Mouse (Mus musculus) cortical plate, adult 2 months (tissue): ENCODE results near the gene Srsf7. TPM values are rescaled to one million over a fixed set of nuclear protein-coding genes. Genes with fewer than 3 reads are reported as not detected.
"Not testable (repeated sequence)": the region's sequence is repeated elsewhere in the genome, so short reads cannot be mapped to it uniquely, and the experiment has no call there.

Source experiments
- H3K27ac ChIP-seq: fragments of 200-500 bp; 2 replicates; pipeline ENCODE4 v1.5.1; 2012; ENCODE audit warnings: low read length, control low read depth, inconsistent platforms; ENCODE audit not compliant: insufficient read depth
- H3K4me1 ChIP-seq: fragments of 200-500 bp; 2 replicates; pipeline ENCODE4 v1.6.1; 2011; ENCODE audit warnings: low read length; ENCODE audit not compliant: control insufficient read depth, insufficient read depth
- H3K4me3 ChIP-seq: fragments of 200-500 bp; 2 replicates; pipeline ENCODE4 v1.5.1; 2011; ENCODE audit warnings: mild to moderate bottlenecking, low read length, control low read depth; ENCODE audit not compliant: insufficient read depth
- CTCF ChIP-seq: fragments of 200-500 bp; IDR thresholded peaks from 2 replicates; pipeline ENCODE4 v1.5.1; 2011; ENCODE audit warnings: mild to moderate bottlenecking, control low read depth, low read length; ENCODE audit not compliant: insufficient read depth; ENCODE audit errors: extremely low read depth
- POLR2A ChIP-seq: fragments of 200-500 bp; IDR thresholded peaks from 2 replicates; pipeline ENCODE4 v1.6.1; 2011; ENCODE audit warnings: mild to moderate bottlenecking, low read length, control low read depth; ENCODE audit not compliant: insufficient read depth; ENCODE audit errors: extremely low read depth
- polyA plus RNA-seq: library from polyadenylated mRNA; depleted of rRNA; stranded (reverse); fragments of >200 nt; gene quantifications from 2 replicates; pipeline ENCODE4 v1.2.3, GENCODE M21; 2012

Gene Srsf7
- polyA plus RNA-seq, 1 experiment = 137 TPM

GRCm38 (mm10) chr17:80205657-80206056, 1.4 kb downstream of the Srsf7 start:
- peaks cover 1% of the 10 kb centered on the region; the same call in 1 of the 2 replicates for H3K4me1 ChIP-seq
- TF ChIP-seq POLR2A (no peak), CTCF (no peak)
- H3K4me3 ChIP-seq = peak overlapping the region; percentile 63; the same call in 1 of the 2 replicates
- no peak overlapping the region for H3K27ac ChIP-seq

- H3K4me3 ChIP-seq = no peak overlapping the region
- TF ChIP-seq CTCF = no peak
- TF ChIP-seq POLR2A = no peak
- no peak overlapping the region for H3K27ac ChIP-seq
- H3K4me1 ChIP-seq = no peaks in the 10 kb centered on the region
Observed at GRCm38 (mm10) chr17:80199160-80199778, 7.8 kb downstream of the Srsf7 start.

GRCm38 (mm10) chr17:80193075-80193474, 14.0 kb downstream of the Srsf7 start:
- Histone ChIP-seq H3K4me1 (no peaks in the 10 kb centered on the region), H3K4me3 (no peak overlapping the region), H3K27ac (no peak overlapping the region)
- no peak for TF ChIP-seq POLR2A
- TF ChIP-seq CTCF = peak; percentile 19; the same call in 1 of the 2 replicates

- Histone ChIP-seq H3K4me1 (no peaks in the 10 kb centered on the region), H3K27ac (no peak overlapping the region), H3K4me3 (no peak overlapping the region)
- TF ChIP-seq CTCF (no peak), POLR2A (no peak)
Observed at GRCm38 (mm10) chr17:80183615-80184014, 23.5 kb downstream of the Srsf7 start.

- no peak for TF ChIP-seq POLR2A
- no peak for TF ChIP-seq CTCF
Observed at GRCm38 (mm10) chr17:80180468-80180867, 26.6 kb downstream of the Srsf7 start.

GRCm38 (mm10) chr17:80179959-80180358, 27.1 kb downstream of the Srsf7 start:
- Histone ChIP-seq H3K4me1 (peaks cover 1% of the 10 kb centered on the region; the same call in 1 of the 2 replicates), H3K27ac (no peak overlapping the region), H3K4me3 (no peak overlapping the region)
- TF ChIP-seq POLR2A (no peak), CTCF (peak; percentile 98)

More at GRCm38 (mm10) chr17:80180468-80180867, 26.6 kb downstream of the Srsf7 start:
- Histone ChIP-seq H3K4me3 (no peak overlapping the region), H3K27ac (no peak overlapping the region), H3K4me1 (no peaks in the 10 kb centered on the region)

GRCm38 (mm10) chr17:80178846-80179245, 28.3 kb downstream of the Srsf7 start:
- H3K4me1 ChIP-seq, H3K27ac ChIP-seq, H3K4me3 ChIP-seq: not testable (repeated sequence)

- TF ChIP-seq POLR2A = no peak
- no peak for TF ChIP-seq CTCF
- H3K4me1 ChIP-seq = peaks cover 1% of the 10 kb centered on the region; the same call in 1 of the 2 replicates
- H3K27ac ChIP-seq = no peak overlapping the region
- H3K4me3 ChIP-seq = no peak overlapping the region
Observed at GRCm38 (mm10) chr17:80175966-80176365, 31.1 kb downstream of the Srsf7 start.

GRCm38 (mm10) chr17:80175386-80175739, 31.7 kb downstream of the Srsf7 start:
- peaks cover 1% of the 10 kb centered on the region; the same call in 1 of the 2 replicates for H3K4me1 ChIP-seq
- no peak overlapping the region for H3K4me3 ChIP-seq
- TF ChIP-seq CTCF (no peak), POLR2A (no peak)
- no peak overlapping the region for H3K27ac ChIP-seq

GRCm38 (mm10) chr17:80174699-80175385, 32.3 kb downstream of the Srsf7 start:
- no peak overlapping the region for H3K4me3 ChIP-seq
- TF ChIP-seq POLR2A (no peak), CTCF (no peak)
- peaks cover 1% of the 10 kb centered on the region; the same call in 1 of the 2 replicates for H3K4me1 ChIP-seq
- no peak overlapping the region for H3K27ac ChIP-seq
